Mouse (Mus musculus) bone marrow macrophage, adult 2 months (primary cell): ENCODE data around the gene Elavl4.

Experiments
- CTCF ChIP-seq: IDR thresholded peaks from 2 replicates; pipeline ENCODE4 v1.5.1; 2012; ENCODE audit warnings: low read depth, mild to moderate bottlenecking, low read length, moderate library complexity
- POLR2A ChIP-seq: IDR thresholded peaks from 2 replicates; pipeline ENCODE4 v1.6.1; 2012; ENCODE audit warnings: mild to moderate bottlenecking, low read depth, low read length, borderline replicate concordance

DNA sequence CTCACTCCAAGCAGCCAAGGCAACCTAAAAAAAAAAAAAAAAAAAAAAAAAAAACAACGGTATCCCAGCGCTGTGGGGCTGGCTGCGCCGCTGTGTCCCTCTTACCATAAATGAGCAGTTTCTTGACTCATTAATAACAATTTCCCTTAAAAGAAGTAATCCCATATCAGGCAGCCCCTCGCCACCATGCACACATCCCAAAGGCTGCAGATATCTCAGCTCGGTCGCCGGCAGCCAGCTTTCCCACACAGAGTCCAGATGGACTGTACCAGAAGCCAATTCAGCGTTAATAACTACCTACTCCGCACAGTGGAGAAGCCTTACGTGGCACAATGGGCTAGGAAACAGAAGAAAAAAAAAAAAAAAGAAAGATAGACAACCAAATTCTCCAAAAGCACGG is 61.7 kb downstream of the Elavl4 start:
- TF ChIP-seq CTCF (no peak), POLR2A (no peak)
